Mouse (Mus musculus): Measurements from ENCODE around the gene Dnajc3. TPM values are rescaled to one million over a fixed set of nuclear protein-coding genes. Genes with fewer than 3 reads are reported as not detected.

Dnajc3 gene
- polyA plus RNA-seq, 1 experiment from 2014 or later = 47.0 TPM

GRCm38 (mm10) chr14:118928565-118928964, 9.2 kb upstream of the Dnajc3 start:
- no peak for ATAC-seq
- no peak overlapping the region for H3K4me3 ChIP-seq (ENCODE audit: low read length)

GRCm38 (mm10) chr14:118929779-118930178, 8.0 kb upstream of the Dnajc3 start:
- Histone ChIP-seq H3K4me3 (ENCODE audit: low read length) (no peak overlapping the region), H3K9me3 (ENCODE audit: control insufficient read depth, low read length) (no peaks in the 10 kb centered on the region), H3K9ac (ENCODE audit: low read depth, low read length) (no peak overlapping the region), H3K4me1 (ENCODE audit: control insufficient read depth, insufficient read depth, low read length) (peaks cover 7% of the 10 kb centered on the region; the same call in 1 of the 2 replicates), H3K27ac (ENCODE audit: low read length) (no peak overlapping the region), H3K36me3 (ENCODE audit: control insufficient read depth, insufficient read depth, low read length) (no peaks in the 10 kb centered on the region), H3K4me2 (ENCODE audit: low read depth, low read length) (no peak overlapping the region), H3K27me3 (replicated peaks; ENCODE audit: control insufficient read depth, insufficient read depth, low read length) (no peaks in the 10 kb centered on the region)
- no peak for ATAC-seq
- WGBS = 72% methylated on average over 2 of the region's 2 CpGs

More at GRCm38 (mm10) chr14:118928565-118928964, 9.2 kb upstream of the Dnajc3 start:
- Histone ChIP-seq H3K4me2 (ENCODE audit: low read depth, low read length) (no peak overlapping the region), H3K9ac (ENCODE audit: low read depth, low read length) (no peak overlapping the region), H3K9me3 (ENCODE audit: control insufficient read depth, low read length) (no peaks in the 10 kb centered on the region), H3K27me3 (replicated peaks; ENCODE audit: control insufficient read depth, insufficient read depth, low read length) (peaks cover 3% of the 10 kb centered on the region), H3K4me1 (ENCODE audit: control insufficient read depth, insufficient read depth, low read length) (peaks cover 12% of the 10 kb centered on the region; the same call in 1 of the 2 replicates), H3K36me3 (ENCODE audit: control insufficient read depth, insufficient read depth, low read length) (no peaks in the 10 kb centered on the region), H3K27ac (ENCODE audit: low read length) (no peak overlapping the region)
- WGBS = 85% methylated on average over 3 of the region's 3 CpGs

GRCm38 (mm10) chr14:118930777-118931176, 7.0 kb upstream of the Dnajc3 start:
- 0 out of 2 replicates have a peak, but pooled peaks have one; percentile 32 for ATAC-seq
- Histone ChIP-seq H3K9ac (ENCODE audit: low read depth, low read length) (no peak overlapping the region), H3K4me1 (ENCODE audit: control insufficient read depth, insufficient read depth, low read length) (0 out of 2 replicates have a peak, but pooled peaks cover 3% of the 10 kb centered on the region), H3K36me3 (ENCODE audit: control insufficient read depth, insufficient read depth, low read length) (no peaks in the 10 kb centered on the region), H3K27ac (ENCODE audit: low read length) (no peak overlapping the region), H3K4me2 (ENCODE audit: low read depth, low read length) (no peak overlapping the region), H3K4me3 (ENCODE audit: low read length) (no peak overlapping the region), H3K9me3 (ENCODE audit: control insufficient read depth, low read length) (no peaks in the 10 kb centered on the region), H3K27me3 (replicated peaks; ENCODE audit: control insufficient read depth, insufficient read depth, low read length) (no peaks in the 10 kb centered on the region)
- WGBS = 66% methylated on average over 2 of the region's 2 CpGs

GRCm38 (mm10) chr14:118931181-118931580, 6.6 kb upstream of the Dnajc3 start:
- Histone ChIP-seq H3K36me3 (ENCODE audit: control insufficient read depth, insufficient read depth, low read length) (no peaks in the 10 kb centered on the region), H3K9me3 (ENCODE audit: control insufficient read depth, low read length) (no peaks in the 10 kb centered on the region), H3K27me3 (replicated peaks; ENCODE audit: control insufficient read depth, insufficient read depth, low read length) (no peaks in the 10 kb centered on the region), H3K4me2 (ENCODE audit: low read depth, low read length) (no peak overlapping the region), H3K9ac (ENCODE audit: low read depth, low read length) (no peak overlapping the region), H3K4me1 (ENCODE audit: control insufficient read depth, insufficient read depth, low read length) (0 out of 2 replicates have a peak, but pooled peaks cover 2% of the 10 kb centered on the region), H3K27ac (ENCODE audit: low read length) (no peak overlapping the region), H3K4me3 (ENCODE audit: low read length) (no peak overlapping the region)
- ATAC-seq = no peak
- 82% methylated on average over 1 of the region's 2 CpGs for WGBS

- Histone ChIP-seq H3K36me3 (ENCODE audit: control insufficient read depth, insufficient read depth, low read length) (no peaks in the 10 kb centered on the region), H3K4me3 (ENCODE audit: low read length) (no peak overlapping the region), H3K9ac (ENCODE audit: low read depth, low read length) (no peak overlapping the region), H3K4me2 (ENCODE audit: low read depth, low read length) (no peak overlapping the region), H3K9me3 (ENCODE audit: control insufficient read depth, low read length) (no peaks in the 10 kb centered on the region), H3K4me1 (ENCODE audit: control insufficient read depth, insufficient read depth, low read length) (peaks cover 8% of the 10 kb centered on the region), H3K27me3 (replicated peaks; ENCODE audit: control insufficient read depth, insufficient read depth, low read length) (no peaks in the 10 kb centered on the region), H3K27ac (ENCODE audit: low read length) (no peak overlapping the region)
- WGBS = 59% methylated on average over 8 of the region's 8 CpGs
- no peak for ATAC-seq
Measured at GRCm38 (mm10) chr14:118932956-118933355, 4.8 kb upstream of the Dnajc3 start.

- H3K4me3 ChIP-seq (ENCODE audit: low read length) = no peak overlapping the region
- H3K4me2 ChIP-seq (ENCODE audit: low read depth, low read length) = no peak overlapping the region
- no peak for ATAC-seq
- no peak overlapping the region for H3K9ac ChIP-seq (ENCODE audit: low read depth, low read length)
- no peak overlapping the region for H3K27ac ChIP-seq (ENCODE audit: low read length)
- no peaks in the 10 kb centered on the region for H3K27me3 ChIP-seq (replicated peaks; ENCODE audit: control insufficient read depth, insufficient read depth, low read length)
- no peaks in the 10 kb centered on the region for H3K9me3 ChIP-seq (ENCODE audit: control insufficient read depth, low read length)
- WGBS = 81% methylated on average over 9 of the region's 9 CpGs
- peaks cover 13% of the 10 kb centered on the region for H3K4me1 ChIP-seq (ENCODE audit: control insufficient read depth, insufficient read depth, low read length)
- no peaks in the 10 kb centered on the region for H3K36me3 ChIP-seq (ENCODE audit: control insufficient read depth, insufficient read depth, low read length)
Measured at GRCm38 (mm10) chr14:118934686-118935085, 3.1 kb upstream of the Dnajc3 start.

- no peak overlapping the region for H3K4me2 ChIP-seq (ENCODE audit: low read depth, low read length)
- no peak for ATAC-seq
- H3K9ac ChIP-seq (ENCODE audit: low read depth, low read length) = no peak overlapping the region
- H3K4me1 ChIP-seq (ENCODE audit: control insufficient read depth, insufficient read depth, low read length) = peaks cover 13% of the 10 kb centered on the region
- H3K4me3 ChIP-seq (ENCODE audit: low read length) = no peak overlapping the region
- no peak overlapping the region for H3K27ac ChIP-seq (ENCODE audit: low read length)
- no peaks in the 10 kb centered on the region for H3K36me3 ChIP-seq (ENCODE audit: control insufficient read depth, insufficient read depth, low read length)
- WGBS = 66% methylated on average over 3 of the region's 3 CpGs
- H3K9me3 ChIP-seq (ENCODE audit: control insufficient read depth, low read length) = no peaks in the 10 kb centered on the region
- H3K27me3 ChIP-seq (replicated peaks; ENCODE audit: control insufficient read depth, insufficient read depth, low read length) = no peaks in the 10 kb centered on the region
Measured at GRCm38 (mm10) chr14:118936236-118936635, 1.5 kb upstream of the Dnajc3 start.

- Histone ChIP-seq H3K36me3 (ENCODE audit: control insufficient read depth, insufficient read depth, low read length) (no peaks in the 10 kb centered on the region), H3K9me3 (ENCODE audit: control insufficient read depth, low read length) (no peaks in the 10 kb centered on the region), H3K9ac (ENCODE audit: low read depth, low read length) (peak overlapping the region; percentile 79), H3K27me3 (replicated peaks; ENCODE audit: control insufficient read depth, insufficient read depth, low read length) (no peaks in the 10 kb centered on the region), H3K4me2 (ENCODE audit: low read depth, low read length) (peak overlapping the region; percentile 67), H3K27ac (ENCODE audit: low read length) (peak overlapping the region; percentile 93), H3K4me1 (ENCODE audit: control insufficient read depth, insufficient read depth, low read length) (peaks cover 13% of the 10 kb centered on the region), H3K4me3 (ENCODE audit: low read length) (peak overlapping the region; percentile 100)
- WGBS = 32% methylated on average over 4 of the region's 4 CpGs
- ATAC-seq = 0 out of 2 replicates have a peak, but pooled peaks have one; percentile 4
Measured at GRCm38 (mm10) chr14:118936952-118937351, 824 bp upstream of the Dnajc3 start.

GRCm38 (mm10) chr14:118938551-118938950, 775 bp downstream of the Dnajc3 start:
- Histone ChIP-seq H3K4me3 (ENCODE audit: low read length) (peak overlapping the region; percentile 100), H3K9ac (ENCODE audit: low read depth, low read length) (peak overlapping the region; percentile 100), H3K27ac (ENCODE audit: low read length) (peak overlapping the region; percentile 96), H3K4me2 (ENCODE audit: low read depth, low read length) (peak overlapping the region; percentile 58), H3K4me1 (ENCODE audit: control insufficient read depth, insufficient read depth, low read length) (peaks cover 13% of the 10 kb centered on the region), H3K27me3 (replicated peaks; ENCODE audit: control insufficient read depth, insufficient read depth, low read length) (no peaks in the 10 kb centered on the region), H3K36me3 (ENCODE audit: control insufficient read depth, insufficient read depth, low read length) (no peaks in the 10 kb centered on the region), H3K9me3 (ENCODE audit: control insufficient read depth, low read length) (no peaks in the 10 kb centered on the region)
- ATAC-seq = no peak
- 2% methylated on average over 7 of the region's 7 CpGs for WGBS
